Mouse (Mus musculus) monocyte, adult 5-6 weeks (primary cell): Measurements from ENCODE around the gene A4galt. TPM values are rescaled to one million over a fixed set of nuclear protein-coding genes. Genes with fewer than 3 reads are reported as not detected.
"Not testable (repeated sequence)": the region's sequence is repeated elsewhere in the genome, so short reads cannot be mapped to it uniquely, and the experiment has no call there.

ENCODE experiments used
- ATAC-seq: fragments of 153-309, 156-312 bp; replicated peaks from 2 replicates; pipeline ENCODE4 v1.8.0; 2017; ENCODE audit warnings: mild to moderate bottlenecking; ENCODE audit not compliant: low TSS enrichment, insufficient number of reproducible peaks, severe bottlenecking, poor library complexity, low FRiP score
- total RNA-seq: library from RNA; stranded (forward); fragments of 200-1000, 200-491, 200-594 nt; gene quantifications from 3 replicates; pipeline ENCODE4 v1.2.3, GENCODE M21; 2017

The A4galt gene
- 0.29 to 2.5 TPM in 2 of 3 replicates, not detected in the other for total RNA-seq

DNA sequence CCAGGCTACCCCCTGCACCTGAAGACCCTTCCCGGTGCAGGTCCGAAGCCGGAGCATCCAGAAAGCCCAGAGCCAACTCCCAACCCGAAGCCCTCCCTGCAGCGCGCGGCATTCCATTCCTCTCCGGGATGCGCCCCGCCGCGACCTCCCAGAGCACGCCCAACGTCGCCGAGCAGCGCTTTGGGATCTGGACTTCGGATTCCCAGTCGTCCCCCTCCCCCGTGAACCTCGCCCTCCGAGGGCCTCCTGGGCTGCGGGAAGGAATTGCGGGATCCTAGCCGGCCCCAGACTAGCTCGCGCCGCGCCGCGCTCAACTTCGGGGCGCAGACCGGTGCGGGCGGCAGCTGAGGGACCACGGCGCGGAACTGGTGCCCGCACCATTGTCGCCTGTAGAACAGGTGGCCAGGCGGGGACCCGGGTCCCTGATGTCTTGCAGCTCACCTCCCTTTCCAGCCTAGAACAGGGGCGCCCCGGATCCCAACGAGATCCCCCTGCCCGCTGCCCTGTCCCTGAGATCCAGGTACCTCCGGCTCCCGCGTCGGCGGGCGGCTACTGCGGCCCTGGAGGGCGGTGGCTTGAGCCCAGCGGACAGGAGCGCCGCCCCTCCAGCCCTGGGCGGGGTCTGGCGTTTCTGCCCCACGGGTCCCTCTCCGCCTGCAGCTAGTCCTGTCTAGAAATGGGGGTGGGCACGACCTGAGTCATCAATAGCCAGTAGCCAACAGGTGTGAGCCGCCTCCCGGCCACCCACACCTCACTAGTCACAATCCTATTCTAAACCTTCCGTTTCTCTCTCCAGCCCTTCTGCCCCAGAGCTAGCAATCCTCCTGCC lies at the start of gene A4galt:
Gene A4galt, minus strand, starts transcription at position 599 of the 829 bp plus-strand sequence.
- no peak for ATAC-seq

- no peak for ATAC-seq
Observed at GRCm38 (mm10) chr15:83299916-83300582, 48.5 kb upstream of the A4galt start.

DNA sequence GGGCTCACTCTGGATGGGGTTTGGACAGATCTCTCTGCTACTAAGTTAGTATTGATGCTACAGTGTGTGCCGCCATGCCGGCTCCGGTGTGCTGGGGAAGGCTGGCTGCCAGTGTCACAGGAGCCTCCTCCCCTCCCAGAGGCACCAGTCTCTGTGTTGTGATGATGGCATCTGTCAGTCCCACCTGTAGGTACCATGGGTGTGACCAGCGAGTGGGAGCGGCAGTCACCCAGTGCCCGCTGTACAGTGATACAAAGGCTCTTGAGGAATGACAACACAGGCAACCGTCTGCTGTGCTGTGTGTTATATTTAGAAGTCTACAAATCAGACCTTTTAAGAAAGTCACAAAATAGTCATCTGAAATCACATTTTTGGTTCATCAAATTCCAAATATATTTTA lies 47.9 kb upstream of the A4galt start:
- no peak for ATAC-seq

- no peak for ATAC-seq
Observed at GRCm38 (mm10) chr15:83298810-83299209, 47.2 kb upstream of the A4galt start.

- ATAC-seq, result no peak
Observed at GRCm38 (mm10) chr15:83298313-83298712, 46.7 kb upstream of the A4galt start.

GRCm38 (mm10) chr15:83296771-83297311 lies 45.3 kb upstream of the A4galt start:
- ATAC-seq, result no peak

DNA sequence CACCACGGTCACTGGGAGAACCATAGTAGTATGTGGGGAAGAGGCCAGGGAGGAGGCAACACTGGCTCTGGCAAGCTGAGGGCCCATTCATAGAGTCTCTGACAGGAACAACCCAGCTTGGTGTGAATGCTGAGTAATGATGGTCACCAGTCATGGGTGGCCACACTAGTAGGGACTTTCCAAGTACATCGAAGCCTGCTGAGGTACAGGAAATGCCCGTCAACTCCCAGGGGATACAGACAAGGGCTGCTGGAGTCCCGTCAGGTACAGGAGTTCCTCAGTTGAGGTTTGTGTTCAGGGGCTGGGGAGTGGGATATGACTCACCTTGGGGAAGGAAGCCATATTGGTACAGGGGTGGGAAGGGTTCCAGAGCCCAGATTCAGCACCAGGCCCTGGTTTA lies 44.5 kb upstream of the A4galt start:
- ATAC-seq, result no peak

GRCm38 (mm10) chr15:83294954-83295353 lies 43.4 kb upstream of the A4galt start:
- no peak for ATAC-seq

- ATAC-seq, result no peak
Observed at GRCm38 (mm10) chr15:83293706-83294645, 42.4 kb upstream of the A4galt start.

GRCm38 (mm10) chr15:83293144-83293543 lies 41.6 kb upstream of the A4galt start:
- no peak for ATAC-seq

GRCm38 (mm10) chr15:83292261-83293056 lies 40.9 kb upstream of the A4galt start:
- no peak for ATAC-seq

GRCm38 (mm10) chr15:83290899-83291298 lies 39.3 kb upstream of the A4galt start:
- ATAC-seq, result no peak

DNA sequence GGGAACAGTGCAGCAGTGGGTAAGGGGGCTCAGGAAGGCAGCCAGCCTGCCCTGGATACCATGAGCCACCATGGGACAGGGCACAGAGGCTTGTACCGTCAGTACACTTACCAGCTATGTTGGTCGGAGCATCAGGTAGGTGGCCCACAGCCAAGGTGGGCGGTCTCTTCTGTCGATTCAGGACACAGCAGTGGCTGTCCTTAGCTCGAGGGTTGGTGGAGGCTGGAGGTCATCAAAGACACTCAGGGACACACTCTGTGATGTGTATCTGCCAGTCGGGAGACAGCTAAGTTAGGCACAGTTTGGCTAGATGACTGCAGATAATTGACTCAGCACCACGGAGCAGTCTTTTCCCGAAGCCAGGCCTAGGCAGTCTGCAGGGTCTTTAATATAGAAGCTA lies 33.3 kb upstream of the A4galt start:
- ATAC-seq, result no peak

GRCm38 (mm10) chr15:83282397-83282796 lies 30.8 kb upstream of the A4galt start:
- ATAC-seq, result no peak

DNA sequence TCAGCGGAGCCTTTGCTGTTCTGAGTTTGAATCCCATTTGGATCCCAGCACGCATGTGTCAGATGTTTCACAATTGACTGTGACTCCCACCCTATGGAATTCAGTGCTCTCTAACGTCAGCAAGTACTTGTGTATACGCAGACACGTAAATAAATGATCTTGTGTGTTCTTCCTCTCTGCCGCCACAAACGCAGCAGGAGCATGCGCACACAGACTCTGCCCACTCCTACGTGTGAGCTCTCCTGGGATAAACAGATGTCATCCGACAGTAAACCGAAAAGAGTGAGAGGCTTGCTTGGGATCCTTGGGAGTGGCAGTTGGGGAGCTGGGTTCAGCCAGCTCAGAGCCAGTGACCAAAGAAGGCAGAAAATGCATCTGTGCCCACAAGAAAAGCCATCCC lies 29.7 kb upstream of the A4galt start:
- ATAC-seq, result no peak

- no peak for ATAC-seq
Observed at GRCm38 (mm10) chr15:83278579-83278978, 27.0 kb upstream of the A4galt start.

DNA sequence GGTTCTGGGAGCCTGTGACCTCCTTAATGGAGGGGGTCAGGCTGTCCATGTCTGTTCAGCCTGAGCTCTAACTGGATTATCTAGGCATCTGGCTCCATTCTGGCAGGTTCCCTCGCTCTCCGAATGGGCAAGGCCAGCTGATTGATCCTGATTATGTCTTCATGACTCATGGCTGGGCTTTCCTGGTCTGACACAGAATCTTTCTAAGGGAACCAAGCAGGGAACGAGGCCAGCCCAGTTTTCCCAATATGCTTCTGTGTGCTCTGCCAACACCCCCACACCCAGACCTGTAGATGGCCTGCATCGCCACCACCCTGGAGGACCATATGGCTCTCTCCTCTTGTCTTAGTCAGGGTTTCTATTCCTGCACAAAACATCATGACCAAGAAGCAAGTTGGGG lies 25.9 kb upstream of the A4galt start:
- no peak for ATAC-seq

DNA sequence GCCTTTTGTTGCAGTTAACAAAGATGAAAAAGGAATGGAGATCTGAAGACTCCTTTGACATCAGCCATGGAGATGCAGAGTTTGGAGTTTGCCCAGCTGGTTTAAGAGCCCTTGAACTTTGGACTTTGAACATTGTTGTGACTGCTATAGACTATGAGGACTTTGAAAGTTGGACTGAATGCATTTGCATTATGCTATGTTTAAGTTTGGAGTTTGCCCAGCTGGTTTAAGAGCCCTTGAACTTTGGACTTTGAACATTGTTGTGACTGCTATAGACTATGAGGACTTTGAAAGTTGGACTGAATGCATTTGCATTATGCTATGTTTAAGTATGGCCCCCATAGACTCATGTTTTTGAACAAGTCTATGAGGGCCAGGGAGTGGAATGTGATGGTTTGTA lies 22.7 kb upstream of the A4galt start:
- not testable (repeated sequence) for ATAC-seq
